Mouse (Mus musculus) heart, adult 2 months (tissue): ENCODE measurements around the gene Wwtr1. TPM values are rescaled to one million over a fixed set of nuclear protein-coding genes. Genes with fewer than 3 reads are reported as not detected.

Experiments
- DNase-seq, 2 experiments: peaks; one replicate each; pipeline ENCODE4 v3.0.0; 2021
- H3K27ac ChIP-seq: fragments of 200-600 bp; 2 replicates; pipeline ENCODE4 v1.8.1; 2022
- H3K27me3 ChIP-seq: fragments of 200-500 bp; 2 replicates; pipeline ENCODE4 v1.6.1; 2012; ENCODE audit warnings: mild to moderate bottlenecking, low read length, inconsistent platforms, mixed read lengths; ENCODE audit not compliant: control insufficient read depth, insufficient read depth
- H3K36me3 ChIP-seq: fragments of 200-500 bp; 2 replicates; pipeline ENCODE4 v1.6.1; 2012; ENCODE audit warnings: low read length, inconsistent platforms; ENCODE audit not compliant: control insufficient read depth, insufficient read depth
- H3K4me1 ChIP-seq: fragments of 200-500 bp; 2 replicates; pipeline ENCODE4 v1.6.1; 2011; ENCODE audit warnings: low read length; ENCODE audit not compliant: control insufficient read depth, insufficient read depth
- H3K4me3 ChIP-seq: fragments of 200-600 bp; 2 replicates; pipeline ENCODE4 v1.8.1; 2022
- H3K79me2 ChIP-seq: fragments of 200-500 bp; replicated peaks from 2 replicates; pipeline ENCODE4 v1.6.1; 2012; ENCODE audit warnings: mild to moderate bottlenecking, inconsistent platforms, low read length, moderate library complexity, mixed read lengths; ENCODE audit not compliant: control insufficient read depth, insufficient read depth
- H3K9ac ChIP-seq: fragments of 200-500 bp; 2 replicates; pipeline ENCODE4 v1.6.1; 2012; ENCODE audit warnings: low read depth, mild to moderate bottlenecking, control low read depth, inconsistent platforms, low read length, mixed read lengths
- CTCF ChIP-seq: fragments of 200-600 bp; IDR thresholded peaks from 2 replicates; pipeline ENCODE4 v1.8.1; 2022; ENCODE audit warnings: antibody characterized with exemption, mild to moderate bottlenecking, moderate library complexity
- EP300 ChIP-seq: fragments of 200-500 bp; IDR thresholded peaks from 2 replicates; pipeline ENCODE4 v1.6.1; 2011; ENCODE audit warnings: low read depth, low read length, control low read depth; ENCODE audit not compliant: insufficient read depth
- POLR2A ChIP-seq: fragments of 200-500 bp; IDR thresholded peaks from 2 replicates; pipeline ENCODE4 v1.6.1; 2011; ENCODE audit warnings: mild to moderate bottlenecking, low read depth, low read length, control low read depth; ENCODE audit not compliant: insufficient read depth
- WGBS: fragments of 180-500 bp; shearing (Covaris S2); methylation state at CpG from one replicate; pipeline ENCODE4 v1.1.7; 2018; 5-methylcytosine and 5-hydroxymethylcytosine counted together
- intact Hi-C: fragments of 180-260 bp; cut with DNase I; formaldehyde crosslinking; loops from one replicate; pipeline ENCODE4 v1.15.1; 2025
- long read RNA-seq: library from polyadenylated mRNA; stranded (forward); transcript quantifications from one replicate; pipeline ENCODE4 v2.0.0, GENCODE M21; 2021
- polyA plus RNA-seq: library from polyadenylated mRNA; depleted of rRNA; stranded (reverse); fragments of >200 nt; gene quantifications from 2 replicates; pipeline ENCODE4 v1.2.3, GENCODE M21; 2012; rRNA removed
- total RNA-seq, 2 experiments: library from RNA; stranded (reverse); gene quantifications; 2 replicates each; pipeline ENCODE4 v1.2.3; 2021

Gene Wwtr1
- 10 to 100 TPM; 46.5 to 49.1 TPM for total RNA-seq
- 28.2 and 40.6 TPM in 2 replicates for polyA plus RNA-seq
- long read RNA-seq, full-length matches to known transcripts: 57 of 68 reads
- long read RNA-seq, partial matches to known transcripts: 11 of 68 reads
- long read RNA-seq, other reads (novel, unspliced or antisense): 0 of 68 reads

DNA sequence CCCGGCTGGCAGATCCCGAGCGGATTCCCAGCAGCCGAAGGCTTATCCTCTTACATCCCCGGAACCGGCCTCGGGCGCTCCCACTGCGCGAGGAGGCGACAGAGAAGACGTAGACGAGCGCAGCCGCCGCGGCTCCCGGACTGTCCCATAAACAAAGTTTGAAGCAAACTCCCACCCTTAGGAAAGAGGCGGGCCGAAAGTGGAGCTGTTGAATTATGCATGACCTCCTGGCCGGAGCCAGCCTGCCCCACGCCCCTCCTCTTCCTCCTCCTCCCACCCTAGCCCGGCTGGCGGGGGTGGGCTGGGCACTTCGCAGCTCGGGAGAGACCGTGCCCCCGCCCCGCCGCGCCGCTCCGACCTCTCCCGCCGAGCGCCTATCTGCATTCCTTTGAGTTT is at the start of gene Wwtr1:
TSS of gene Wwtr1 (minus strand) at position 251 of the 396 bp plus-strand sequence.
- H3K79me2 ChIP-seq: peaks cover 5% of the 10 kb centered on the region; the same call in 1 of the 2 replicates
- WGBS: 2% methylated on average over 29 of the region's 36 CpGs
- no peaks in the 10 kb centered on the region for H3K27me3 ChIP-seq
- peak within 1 kb of the TSS; percentile 100 for H3K27ac ChIP-seq
- intact Hi-C loops: loop anchor here (1.0 to 5.0 kb wide), 7 partner anchors 21 to 105 kb away; no protein-coding TSS in a partner anchor
- H3K4me1 ChIP-seq: peaks cover 5% of the 10 kb centered on the region
- DNase-seq: peak; percentile 91 to 96
- TF ChIP-seq EP300 (peak; percentile 63; the same call in 1 of the 2 replicates), CTCF (no peak), POLR2A (peak; percentile 98)
- peak within 1 kb of the TSS; percentile 84 for H3K4me3 ChIP-seq
- peak within 1 kb of the TSS; percentile 76 for H3K9ac ChIP-seq
- H3K36me3 ChIP-seq: peaks cover 20% of the 10 kb centered on the region

GRCm38 (mm10) chr3:57619718-57620117 is 44.0 kb upstream of the Wwtr1 start:
- no peaks in the 10 kb centered on the region for H3K79me2 ChIP-seq
- WGBS: 56% methylated on average over 4 of the region's 4 CpGs
- no peaks in the 10 kb centered on the region for H3K27me3 ChIP-seq
- TF ChIP-seq EP300 (no peak), CTCF (peak; percentile 78)
- H3K9ac ChIP-seq: no peak overlapping the region
- H3K36me3 ChIP-seq: no peaks in the 10 kb centered on the region
- intact Hi-C loops: no loop called here
- H3K4me1 ChIP-seq: no peaks in the 10 kb centered on the region
- no peak for DNase-seq
- H3K27ac ChIP-seq: no peak overlapping the region
- no peak overlapping the region for H3K4me3 ChIP-seq

DNA sequence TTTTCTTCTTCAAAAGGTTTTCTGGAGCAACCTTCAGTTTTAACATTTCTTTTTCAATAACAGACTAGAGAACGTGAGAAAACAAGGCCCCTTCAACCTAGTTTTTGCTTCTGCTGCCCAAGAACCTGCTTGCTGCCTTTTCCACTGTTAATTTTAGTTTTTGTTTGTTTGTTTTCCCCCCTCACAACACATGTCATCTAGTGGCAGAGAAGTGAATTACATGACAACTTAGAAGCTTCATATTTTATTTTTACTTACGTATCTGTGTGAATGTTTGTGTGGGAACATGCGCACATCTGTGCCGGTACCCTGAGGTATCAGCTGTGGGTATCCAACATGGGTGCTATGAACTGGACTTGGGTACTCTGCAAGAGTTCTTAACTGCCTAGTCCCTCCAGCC is 39.9 kb upstream of the Wwtr1 start:
- no peak for TF ChIP-seq POLR2A
- no peak for TF ChIP-seq EP300
- TF ChIP-seq CTCF: peak; percentile 75
- no peaks in the 10 kb centered on the region for H3K79me2 ChIP-seq
- intact Hi-C loops: loop anchor here (1.0 kb wide), 1 partner anchor 145 kb away; no protein-coding TSS in a partner anchor

GRCm38 (mm10) chr3:57612430-57612997 is 36.8 kb upstream of the Wwtr1 start:
- WGBS: 45% methylated on average over 3 of the region's 3 CpGs
- H3K27me3 ChIP-seq: no peaks in the 10 kb centered on the region
- TF ChIP-seq POLR2A: no peak
- peak; percentile 57 for TF ChIP-seq CTCF
- no peak overlapping the region for H3K9ac ChIP-seq
- peak overlapping the region; percentile 34; the same call in 1 of the 2 replicates for H3K27ac ChIP-seq
- intact Hi-C loops: loop anchor here (2.0 kb wide), 1 partner anchor 38 kb away; the partner anchor contains the start of gene Wwtr1
- no peaks in the 10 kb centered on the region for H3K36me3 ChIP-seq
- H3K4me1 ChIP-seq: no peaks in the 10 kb centered on the region; the same call in none of the 2 replicates
- no peak for DNase-seq
- H3K79me2 ChIP-seq: no peaks in the 10 kb centered on the region
- H3K4me3 ChIP-seq: no peak overlapping the region

More for the DNA sequence above, 39.9 kb upstream of the Wwtr1 start:
- DNase-seq: no peak
- H3K27me3 ChIP-seq: no peaks in the 10 kb centered on the region
- H3K9ac ChIP-seq: no peak overlapping the region
- no peak overlapping the region for H3K27ac ChIP-seq
- WGBS: 68% methylated on average over 4 of the region's 4 CpGs
- H3K36me3 ChIP-seq: no peaks in the 10 kb centered on the region
- H3K4me1 ChIP-seq: no peaks in the 10 kb centered on the region; the same call in none of the 2 replicates
- H3K4me3 ChIP-seq: no peak overlapping the region

- 19% methylated on average over 7 of the region's 7 CpGs for whole genome bisulfite sequencing
- H3K27ac ChIP-seq: peak overlapping the region; percentile 34
- no peak for TF ChIP-seq CTCF
- TF ChIP-seq EP300: no peak
- TF ChIP-seq POLR2A: no peak
- H3K79me2 ChIP-seq: no peaks in the 10 kb centered on the region
- intact Hi-C loops: loop anchor here (2.0 kb wide), 1 partner anchor 37 kb away; the partner anchor contains the start of gene Wwtr1
- no peak overlapping the region for H3K9ac ChIP-seq
- no peak for DNase-seq
- H3K4me3 ChIP-seq: no peak overlapping the region
- H3K4me1 ChIP-seq: no peaks in the 10 kb centered on the region; the same call in none of the 2 replicates
- H3K36me3 ChIP-seq: no peaks in the 10 kb centered on the region
- H3K27me3 ChIP-seq: no peaks in the 10 kb centered on the region
Measured at GRCm38 (mm10) chr3:57611776-57612175, 36.1 kb upstream of the Wwtr1 start.

DNA sequence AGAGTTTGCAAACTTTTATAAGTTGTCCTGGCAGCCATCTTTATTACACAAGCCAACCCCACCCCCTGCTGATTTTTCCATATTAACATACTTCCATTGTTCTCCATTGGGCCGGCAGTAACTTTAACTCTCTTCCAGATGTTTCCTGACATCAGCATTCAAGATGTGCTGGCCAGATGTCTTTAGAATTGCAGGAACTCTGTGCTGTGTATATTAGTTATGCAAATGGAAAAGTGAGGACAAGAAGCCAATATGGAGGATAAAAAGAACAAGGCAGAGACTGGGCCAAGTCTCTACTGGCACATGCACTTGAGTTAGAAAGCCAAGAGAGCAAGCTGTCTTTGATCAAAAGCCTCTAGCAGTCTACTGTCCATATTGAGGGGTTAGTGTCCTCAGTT is 28.9 kb upstream of the Wwtr1 start:
- Histone ChIP-seq H3K9ac (no peak overlapping the region), H3K4me1 (peaks cover 6% of the 10 kb centered on the region), H3K4me3 (no peak overlapping the region), H3K27me3 (no peaks in the 10 kb centered on the region), H3K36me3 (peaks cover 11% of the 10 kb centered on the region), H3K27ac (peak overlapping the region; percentile 74), H3K79me2 (no peaks in the 10 kb centered on the region)
- DNase-seq: peak; percentile 31 to 35
- WGBS: 33% methylated on average over 1 of the region's 1 CpGs
- intact Hi-C loops: loop anchor here (1.0 kb wide), 2 partner anchors 29 to 99 kb away; partner anchors contain the start of gene Wwtr1
- TF ChIP-seq EP300: peak; percentile 47; the same call in 1 of the 2 replicates
- peak; percentile 40; the same call in 1 of the 2 replicates for TF ChIP-seq POLR2A
- no peak for TF ChIP-seq CTCF
